Mouse (Mus musculus): ENCODE results near the gene Hmga2. TPM values are rescaled to one million over a fixed set of nuclear protein-coding genes. Genes with fewer than 3 reads are reported as not detected.

The Hmga2 gene
- 99.0 and 113 TPM in 2 replicates for polyA plus RNA-seq (2014; fragmentation: Nextera tagmentation; extraction: Ambion mirVana)

- H3K4me3 ChIP-seq (ENCODE audit: low read depth, low read length) = peak within 1 kb of the TSS; percentile 97
- H3K9ac ChIP-seq (replicated peaks; ENCODE audit: low read length) = peak within 1 kb of the TSS; percentile 100
- peak; percentile 70 for ATAC-seq (replicated peaks; ENCODE audit: insufficient number of reproducible peaks, low FRiP score, low TSS enrichment, low read depth)
- no peaks in the 10 kb centered on the region; the same call in none of the 2 replicates for H3K4me1 ChIP-seq (ENCODE audit: control insufficient read depth, insufficient read depth, low read length)
- H3K36me3 ChIP-seq (replicated peaks; ENCODE audit: control insufficient read depth, insufficient read depth, low read depth, low read length) = no peaks in the 10 kb centered on the region
- peak within 1 kb of the TSS; percentile 97 for H3K27ac ChIP-seq (replicated peaks; ENCODE audit: low read depth, low read length)
- H3K27me3 ChIP-seq (ENCODE audit: control insufficient read depth, insufficient read depth, low read length) = no peaks in the 10 kb centered on the region
- DNase-seq (ENCODE audit: low spot score) = peak; percentile 47
- H3K4me2 ChIP-seq (ENCODE audit: low read depth, low read length) = peak within 1 kb of the TSS; percentile 94
- WGBS = under 1% methylated on average over 94 of the region's 99 CpGs
- H3K9me3 ChIP-seq (replicated peaks; ENCODE audit: control insufficient read depth, low read length) = no peaks in the 10 kb centered on the region
These were observed at the start of gene Hmga2 for GRCm38 (mm10) chr10:120475601-120476515. Gene Hmga2 (minus strand): TSS chr10:120476469.

DNA sequence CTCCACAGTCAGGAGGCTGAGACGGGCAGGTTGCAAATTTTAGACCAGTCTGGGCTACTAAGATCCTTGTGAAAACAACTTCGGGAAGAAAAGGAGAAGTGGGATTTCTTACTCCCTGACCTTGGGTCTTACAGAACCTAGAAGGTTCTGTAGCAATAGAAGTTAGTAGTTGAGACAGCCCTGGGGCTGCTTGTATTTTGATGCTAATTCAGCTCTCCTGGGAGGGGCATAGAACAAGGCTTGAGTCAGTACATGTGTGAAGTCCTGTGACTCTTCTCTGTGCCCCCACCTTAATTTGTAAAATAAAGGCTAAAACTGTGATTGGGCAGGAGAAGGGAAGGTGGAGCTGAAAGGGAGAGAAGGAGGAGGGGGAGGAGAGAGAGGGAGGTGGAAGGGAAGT lies 46.7 kb upstream of the Hmga2 start:
- Histone ChIP-seq H3K9me3 (replicated peaks; ENCODE audit: control insufficient read depth, low read length) (no peaks in the 10 kb centered on the region), H3K27me3 (ENCODE audit: control insufficient read depth, insufficient read depth, low read length) (no peaks in the 10 kb centered on the region), H3K9ac (replicated peaks; ENCODE audit: low read length) (no peak overlapping the region), H3K4me3 (ENCODE audit: low read depth, low read length) (no peak overlapping the region), H3K4me1 (ENCODE audit: control insufficient read depth, insufficient read depth, low read length) (no peaks in the 10 kb centered on the region; the same call in 1 of the 2 replicates), H3K4me2 (ENCODE audit: low read depth, low read length) (no peak overlapping the region), H3K27ac (replicated peaks; ENCODE audit: low read depth, low read length) (no peak overlapping the region), H3K36me3 (replicated peaks; ENCODE audit: control insufficient read depth, insufficient read depth, low read depth, low read length) (no peaks in the 10 kb centered on the region)
- whole genome bisulfite sequencing = 82% methylated on average over 2 of the region's 2 CpGs
- DNase-seq (ENCODE audit: low spot score) (no peak), ATAC-seq (replicated peaks; ENCODE audit: insufficient number of reproducible peaks, low FRiP score, low TSS enrichment, low read depth) (no peak)

- H3K4me2 ChIP-seq (ENCODE audit: low read depth, low read length) = no peak overlapping the region
These were observed 45.8 kb upstream of the Hmga2 start for GRCm38 (mm10) chr10:120521912-120522575.

GRCm38 (mm10) chr10:120516311-120516710 lies 40.0 kb upstream of the Hmga2 start:
- Histone ChIP-seq H3K36me3 (replicated peaks; ENCODE audit: control insufficient read depth, insufficient read depth, low read depth, low read length) (no peaks in the 10 kb centered on the region), H3K4me1 (ENCODE audit: control insufficient read depth, insufficient read depth, low read length) (no peaks in the 10 kb centered on the region; the same call in 1 of the 2 replicates), H3K27ac (replicated peaks; ENCODE audit: low read depth, low read length) (no peak overlapping the region), H3K4me3 (ENCODE audit: low read depth, low read length) (no peak overlapping the region), H3K9me3 (replicated peaks; ENCODE audit: control insufficient read depth, low read length) (no peaks in the 10 kb centered on the region), H3K9ac (replicated peaks; ENCODE audit: low read length) (no peak overlapping the region), H3K27me3 (ENCODE audit: control insufficient read depth, insufficient read depth, low read length) (no peaks in the 10 kb centered on the region), H3K4me2 (ENCODE audit: low read depth, low read length) (no peak overlapping the region)
- DNase-seq (ENCODE audit: low spot score) (no peak), ATAC-seq (replicated peaks; ENCODE audit: insufficient number of reproducible peaks, low FRiP score, low TSS enrichment, low read depth) (no peak)
- 41% methylated on average over 8 of the region's 8 CpGs for WGBS

More at GRCm38 (mm10) chr10:120521912-120522575, 45.8 kb upstream of the Hmga2 start:
- Histone ChIP-seq H3K27ac (replicated peaks; ENCODE audit: low read depth, low read length) (no peak overlapping the region), H3K4me1 (ENCODE audit: control insufficient read depth, insufficient read depth, low read length) (no peaks in the 10 kb centered on the region; the same call in 1 of the 2 replicates), H3K9me3 (replicated peaks; ENCODE audit: control insufficient read depth, low read length) (no peaks in the 10 kb centered on the region), H3K36me3 (replicated peaks; ENCODE audit: control insufficient read depth, insufficient read depth, low read depth, low read length) (no peaks in the 10 kb centered on the region), H3K9ac (replicated peaks; ENCODE audit: low read length) (no peak overlapping the region), H3K4me3 (ENCODE audit: low read depth, low read length) (no peak overlapping the region), H3K27me3 (ENCODE audit: control insufficient read depth, insufficient read depth, low read length) (no peaks in the 10 kb centered on the region)
- DNase-seq (ENCODE audit: low spot score) = no peak
- ATAC-seq (replicated peaks; ENCODE audit: insufficient number of reproducible peaks, low FRiP score, low TSS enrichment, low read depth) = no peak
- whole genome bisulfite sequencing = 74% methylated on average over 9 of the region's 9 CpGs

- 35% methylated on average over 9 of the region's 9 CpGs for WGBS
- no peak overlapping the region for H3K9ac ChIP-seq (replicated peaks; ENCODE audit: low read length)
- ATAC-seq (replicated peaks; ENCODE audit: insufficient number of reproducible peaks, low FRiP score, low TSS enrichment, low read depth) = no peak
- no peak overlapping the region for H3K4me3 ChIP-seq (ENCODE audit: low read depth, low read length)
- peak; percentile 64 for DNase-seq (ENCODE audit: low spot score)
- H3K4me1 ChIP-seq (ENCODE audit: control insufficient read depth, insufficient read depth, low read length) = no peaks in the 10 kb centered on the region; the same call in 1 of the 2 replicates
- H3K9me3 ChIP-seq (replicated peaks; ENCODE audit: control insufficient read depth, low read length) = no peaks in the 10 kb centered on the region
- no peak overlapping the region for H3K27ac ChIP-seq (replicated peaks; ENCODE audit: low read depth, low read length)
- no peaks in the 10 kb centered on the region for H3K27me3 ChIP-seq (ENCODE audit: control insufficient read depth, insufficient read depth, low read length)
- no peaks in the 10 kb centered on the region for H3K36me3 ChIP-seq (replicated peaks; ENCODE audit: control insufficient read depth, insufficient read depth, low read depth, low read length)
- H3K4me2 ChIP-seq (ENCODE audit: low read depth, low read length) = no peak overlapping the region
These were observed 37.5 kb upstream of the Hmga2 start for GRCm38 (mm10) chr10:120513721-120514120.

DNA sequence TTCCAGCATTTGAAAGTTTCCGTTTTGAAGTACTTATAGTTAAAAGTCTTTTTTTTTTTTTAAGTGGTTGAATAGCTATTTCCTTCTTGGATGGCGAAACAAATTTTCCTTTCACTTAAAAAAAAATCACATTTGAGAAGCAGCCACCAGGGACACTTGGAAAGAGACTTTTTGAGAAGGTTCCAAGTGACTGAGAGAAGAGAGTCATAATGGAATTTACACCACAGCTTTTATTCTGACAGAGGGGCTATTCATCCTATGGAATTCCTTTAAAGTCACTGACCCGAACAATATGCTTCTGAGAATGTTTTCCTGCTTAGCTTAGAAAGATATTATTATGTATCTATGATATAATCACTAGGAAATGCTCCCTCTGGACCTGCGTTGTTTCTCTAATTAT lies 36.7 kb upstream of the Hmga2 start:
- Histone ChIP-seq H3K27me3 (ENCODE audit: control insufficient read depth, insufficient read depth, low read length) (no peaks in the 10 kb centered on the region), H3K4me1 (ENCODE audit: control insufficient read depth, insufficient read depth, low read length) (no peaks in the 10 kb centered on the region; the same call in 1 of the 2 replicates), H3K4me2 (ENCODE audit: low read depth, low read length) (no peak overlapping the region), H3K9ac (replicated peaks; ENCODE audit: low read length) (no peak overlapping the region), H3K27ac (replicated peaks; ENCODE audit: low read depth, low read length) (no peak overlapping the region), H3K4me3 (ENCODE audit: low read depth, low read length) (no peak overlapping the region), H3K9me3 (replicated peaks; ENCODE audit: control insufficient read depth, low read length) (no peaks in the 10 kb centered on the region), H3K36me3 (replicated peaks; ENCODE audit: control insufficient read depth, insufficient read depth, low read depth, low read length) (no peaks in the 10 kb centered on the region)
- no peak for ATAC-seq (replicated peaks; ENCODE audit: insufficient number of reproducible peaks, low FRiP score, low TSS enrichment, low read depth)
- no peak for DNase-seq (ENCODE audit: low spot score)
- WGBS = 39% methylated on average over 4 of the region's 4 CpGs

- H3K27me3 ChIP-seq (ENCODE audit: control insufficient read depth, insufficient read depth, low read length) = no peaks in the 10 kb centered on the region
- H3K4me2 ChIP-seq (ENCODE audit: low read depth, low read length) = no peak overlapping the region
- no peak for ATAC-seq (replicated peaks; ENCODE audit: insufficient number of reproducible peaks, low FRiP score, low TSS enrichment, low read depth)
- no peaks in the 10 kb centered on the region; the same call in 1 of the 2 replicates for H3K4me1 ChIP-seq (ENCODE audit: control insufficient read depth, insufficient read depth, low read length)
- H3K36me3 ChIP-seq (replicated peaks; ENCODE audit: control insufficient read depth, insufficient read depth, low read depth, low read length) = no peaks in the 10 kb centered on the region
- H3K27ac ChIP-seq (replicated peaks; ENCODE audit: low read depth, low read length) = no peak overlapping the region
- H3K9ac ChIP-seq (replicated peaks; ENCODE audit: low read length) = no peak overlapping the region
- WGBS = 92% methylated on average over 8 of the region's 8 CpGs
- no peak for DNase-seq (ENCODE audit: low spot score)
- H3K4me3 ChIP-seq (ENCODE audit: low read depth, low read length) = no peak overlapping the region
- H3K9me3 ChIP-seq (replicated peaks; ENCODE audit: control insufficient read depth, low read length) = no peaks in the 10 kb centered on the region
These were observed 35.9 kb upstream of the Hmga2 start for GRCm38 (mm10) chr10:120512121-120512520.

GRCm38 (mm10) chr10:120503959-120504358 lies 27.7 kb upstream of the Hmga2 start:
- Histone ChIP-seq H3K4me1 (ENCODE audit: control insufficient read depth, insufficient read depth, low read length) (no peaks in the 10 kb centered on the region), H3K4me2 (ENCODE audit: low read depth, low read length) (no peak overlapping the region), H3K9ac (replicated peaks; ENCODE audit: low read length) (no peak overlapping the region), H3K36me3 (replicated peaks; ENCODE audit: control insufficient read depth, insufficient read depth, low read depth, low read length) (no peaks in the 10 kb centered on the region), H3K27ac (replicated peaks; ENCODE audit: low read depth, low read length) (no peak overlapping the region), H3K9me3 (replicated peaks; ENCODE audit: control insufficient read depth, low read length) (no peaks in the 10 kb centered on the region), H3K27me3 (ENCODE audit: control insufficient read depth, insufficient read depth, low read length) (no peaks in the 10 kb centered on the region), H3K4me3 (ENCODE audit: low read depth, low read length) (no peak overlapping the region)
- ATAC-seq (replicated peaks; ENCODE audit: insufficient number of reproducible peaks, low FRiP score, low TSS enrichment, low read depth) (no peak), DNase-seq (ENCODE audit: low spot score) (no peak)
- WGBS = 89% methylated on average over 5 of the region's 5 CpGs

Measured in embryonic facial prominence, embryonic 11.5 days (tissue).